Mouse (Mus musculus) G1E (cell line): ENCODE data around the gene Palm. TPM values are rescaled to one million over a fixed set of nuclear protein-coding genes. Genes with fewer than 3 reads are reported as not detected.

Source experiments
- ATAC-seq: 2 replicates; pipeline ENCODE4 v1.8.0; 2016; ENCODE audit warnings: mild to moderate bottlenecking; ENCODE audit not compliant: insufficient number of reproducible peaks, poor library complexity, low FRiP score, severe bottlenecking; ENCODE audit errors: extremely low read depth
- DNase-seq: peaks from one replicate; pipeline ENCODE4 v3.0.0; 2012; ENCODE audit warnings: low spot score
- H3K27me3 ChIP-seq: 2 replicates; pipeline ENCODE4 v1.6.1; 2012; ENCODE audit warnings: mild to moderate bottlenecking, low read length, inconsistent platforms; ENCODE audit not compliant: insufficient read depth
- H3K36me3 ChIP-seq: replicated peaks from 2 replicates; pipeline ENCODE3; 2012; ENCODE audit warnings: mild to moderate bottlenecking, inconsistent platforms
- H3K4me1 ChIP-seq: 2 replicates; pipeline ENCODE4 v1.6.1; 2012; ENCODE audit warnings: low read depth, low read length, inconsistent platforms, mixed read lengths; ENCODE audit not compliant: insufficient read depth
- H3K4me3 ChIP-seq: 2 replicates; pipeline ENCODE4 v1.5.1; 2012; ENCODE audit warnings: low read depth, mild to moderate bottlenecking, inconsistent platforms, low read length, moderate library complexity, mixed read lengths
- H3K9me3 ChIP-seq: replicated peaks from 2 replicates; pipeline ENCODE4 v1.6.1; 2012; ENCODE audit warnings: inconsistent platforms
- CTCF ChIP-seq: IDR thresholded peaks from 2 replicates; pipeline ENCODE4 v1.5.1; 2012; ENCODE audit warnings: low read depth, low read length, inconsistent platforms, mixed read lengths
- GATA1 ChIP-seq: IDR thresholded peaks from 2 replicates; pipeline ENCODE4 v1.6.1; 2012; ENCODE audit warnings: borderline replicate concordance, low read length, inconsistent platforms, mixed read lengths
- GATA2 ChIP-seq: IDR thresholded peaks from 2 replicates; pipeline ENCODE4 v1.6.1; 2012; ENCODE audit warnings: low read depth, low read length, inconsistent platforms, borderline replicate concordance
- POLR2AphosphoS5 ChIP-seq: IDR thresholded peaks from 2 replicates; pipeline ENCODE4 v1.6.1; 2012; ENCODE audit warnings: low read depth, low read length, inconsistent platforms; ENCODE audit not compliant: insufficient replicate concordance
- TAL1 ChIP-seq: conservative IDR thresholded peaks from 2 replicates; pipeline ENCODE4 v1.6.1; 2012; ENCODE audit warnings: low read depth, low read length, inconsistent platforms, mixed read lengths
- polyA plus RNA-seq: library from polyadenylated mRNA; stranded (reverse); fragments of >175 nt; gene quantifications from 2 replicates; pipeline ENCODE4 v1.2.3, GENCODE M21; 2012
- total RNA-seq, 2 experiments: library from RNA; stranded (forward) in 1 of 2; stranded (reverse) in 1 of 2; fragments of 200-1000 nt in 1 of 2; fragments of >200 nt in 1 of 2; fragmentation: Nextera tagmentation in 1 of 2; gene quantifications; 2 replicates each; pipeline ENCODE4 v1.2.3; 2014 to 2017

The Palm gene
- total and polyA plus RNA-seq, 3 experiments, result 0.11 to 0.42 TPM; not detected in 1

GRCm38 (mm10) chr10:79795905-79796304, 2.5 kb downstream of the Palm start:
- no peak for DNase-seq
- Histone ChIP-seq H3K36me3 (no peaks in the 10 kb centered on the region), H3K9me3 (0 out of 2 replicates have a peak, but pooled peaks cover 2% of the 10 kb centered on the region), H3K27me3 (peaks cover 44% of the 10 kb centered on the region), H3K4me3 (no peak overlapping the region), H3K4me1 (peaks cover 34% of the 10 kb centered on the region)
- no peak for TF ChIP-seq CTCF
- no peak for TF ChIP-seq TAL1
- TF ChIP-seq GATA1, result no peak
- no peak for TF ChIP-seq GATA2
- no peak for TF ChIP-seq POLR2AphosphoS5
- no peak for ATAC-seq

GRCm38 (mm10) chr10:79797326-79797725, 4.0 kb downstream of the Palm start:
- DNase-seq (no peak), ATAC-seq (no peak)
- H3K4me3 ChIP-seq, result no peak overlapping the region
- 0 out of 2 replicates have a peak, but pooled peaks cover 2% of the 10 kb centered on the region for H3K9me3 ChIP-seq
- no peak for TF ChIP-seq TAL1
- no peak for TF ChIP-seq POLR2AphosphoS5
- no peak for TF ChIP-seq GATA1
- TF ChIP-seq GATA2, result no peak
- peaks cover 54% of the 10 kb centered on the region for H3K27me3 ChIP-seq
- no peaks in the 10 kb centered on the region for H3K36me3 ChIP-seq
- H3K4me1 ChIP-seq, result peaks cover 37% of the 10 kb centered on the region

- ATAC-seq, result peak; percentile 78
- peaks cover 56% of the 10 kb centered on the region for H3K27me3 ChIP-seq
- H3K9me3 ChIP-seq, result 0 out of 2 replicates have a peak, but pooled peaks cover 2% of the 10 kb centered on the region
- TF ChIP-seq TAL1 (no peak), CTCF (no peak), GATA1 (no peak), GATA2 (no peak), POLR2AphosphoS5 (no peak)
- no peak for DNase-seq
- H3K4me3 ChIP-seq, result no peak overlapping the region
- no peaks in the 10 kb centered on the region for H3K36me3 ChIP-seq
- peaks cover 34% of the 10 kb centered on the region for H3K4me1 ChIP-seq
These were observed 5.0 kb downstream of the Palm start for GRCm38 (mm10) chr10:79798289-79798928.

GRCm38 (mm10) chr10:79800508-79800907, 7.1 kb downstream of the Palm start:
- DNase-seq (no peak), ATAC-seq (no peak)
- Histone ChIP-seq H3K4me1 (peaks cover 25% of the 10 kb centered on the region), H3K36me3 (no peaks in the 10 kb centered on the region), H3K4me3 (no peak overlapping the region), H3K9me3 (0 out of 2 replicates have a peak, but pooled peaks cover 2% of the 10 kb centered on the region), H3K27me3 (peaks cover 53% of the 10 kb centered on the region)
- TF ChIP-seq TAL1 (no peak), POLR2AphosphoS5 (no peak), GATA1 (no peak), CTCF (no peak), GATA2 (no peak)

GRCm38 (mm10) chr10:79801837-79802236, 8.5 kb downstream of the Palm start:
- ATAC-seq (no peak), DNase-seq (no peak)
- no peaks in the 10 kb centered on the region for H3K36me3 ChIP-seq
- H3K4me3 ChIP-seq, result no peak overlapping the region
- peaks cover 65% of the 10 kb centered on the region for H3K27me3 ChIP-seq
- no peaks in the 10 kb centered on the region for H3K9me3 ChIP-seq
- no peak for TF ChIP-seq POLR2AphosphoS5
- TF ChIP-seq GATA1, result no peak
- no peak for TF ChIP-seq CTCF
- TF ChIP-seq TAL1, result no peak
- no peak for TF ChIP-seq GATA2
- H3K4me1 ChIP-seq, result peaks cover 27% of the 10 kb centered on the region

GRCm38 (mm10) chr10:79802331-79802971, 9.1 kb downstream of the Palm start:
- Histone ChIP-seq H3K36me3 (no peaks in the 10 kb centered on the region), H3K9me3 (no peaks in the 10 kb centered on the region), H3K27me3 (peaks cover 64% of the 10 kb centered on the region), H3K4me3 (no peak overlapping the region), H3K4me1 (peaks cover 29% of the 10 kb centered on the region)
- no peak for ATAC-seq
- no peak for DNase-seq
- TF ChIP-seq TAL1 (no peak), CTCF (no peak), POLR2AphosphoS5 (no peak), GATA2 (no peak), GATA1 (no peak)
